Mouse (Mus musculus) spleen, adult 2 months (tissue): Measurements from ENCODE around the gene Frrs1.

Experiments
- CTCF ChIP-seq: fragments of 200-500 bp; IDR thresholded peaks from 2 replicates; pipeline ENCODE4 v1.5.1; 2011; ENCODE audit warnings: mild to moderate bottlenecking, inconsistent platforms; ENCODE audit not compliant: insufficient read depth, insufficient read length, insufficient replicate concordance; ENCODE audit errors: extremely low read depth
- POLR2A ChIP-seq: fragments of 200-500 bp; IDR thresholded peaks from 2 replicates; pipeline ENCODE4 v1.6.1; 2011; ENCODE audit warnings: low read depth, low read length, inconsistent platforms

- TF ChIP-seq CTCF: no peak
- TF ChIP-seq POLR2A: no peak
Measured at GRCm38 (mm10) chr3:116848936-116849335, 10.3 kb upstream of the Frrs1 start.
